Mouse (Mus musculus) liver, embryonic 11.5 days (tissue): ENCODE results near the gene 4933405L10Rik. TPM values are rescaled to one million over a fixed set of nuclear protein-coding genes. Genes with fewer than 3 reads are reported as not detected.

Experiments
- ATAC-seq: fragments of 200-750 bp; cut with Nextera tagmentation; replicated peaks from 2 replicates; pipeline ENCODE4 v1.8.0; 2017; ENCODE audit warnings: moderate number of reproducible peaks, mild to moderate bottlenecking, moderate TSS enrichment, moderate library complexity; ENCODE audit not compliant: low FRiP score
- DNase-seq: peaks from one replicate; pipeline ENCODE4 v3.0.0-alpha.2; 2017; ENCODE audit warnings: low spot score
- H3K27ac ChIP-seq: fragments of 300-500 bp; sonication (generic); 2 replicates; pipeline ENCODE4 v1.5.1; 2014; ENCODE audit warnings: mild to moderate bottlenecking, low read depth, low read length, control low read depth
- H3K27me3 ChIP-seq: fragments of 300-500 bp; sonication (generic); replicated peaks from 2 replicates; pipeline ENCODE4 v1.6.1; 2014; ENCODE audit warnings: low read length, mixed read lengths; ENCODE audit not compliant: control insufficient read depth, insufficient read depth
- H3K36me3 ChIP-seq: fragments of 300-500 bp; sonication (generic); 2 replicates; pipeline ENCODE4 v1.6.1; 2014; ENCODE audit warnings: mild to moderate bottlenecking, low read length, moderate library complexity, mixed read lengths; ENCODE audit not compliant: control insufficient read depth, insufficient read depth
- H3K4me1 ChIP-seq: fragments of 300-500 bp; sonication (generic); replicated peaks from 2 replicates; pipeline ENCODE4 v1.6.1; 2014; ENCODE audit warnings: low read length, mixed read lengths; ENCODE audit not compliant: control insufficient read depth, insufficient read depth
- H3K4me2 ChIP-seq: fragments of 300-500 bp; sonication (generic); 2 replicates; pipeline ENCODE4 v1.6.1; 2014; ENCODE audit warnings: mild to moderate bottlenecking, control low read depth, moderate library complexity
- H3K4me3 ChIP-seq: fragments of 300-500 bp; sonication (generic); 2 replicates; pipeline ENCODE4 v1.5.1; 2014; ENCODE audit warnings: low read depth, low read length, control low read depth
- H3K9ac ChIP-seq: fragments of 300-500 bp; sonication (generic); 2 replicates; pipeline ENCODE4 v1.6.1; 2014; ENCODE audit warnings: low read depth, low read length, control low read depth
- H3K9me3 ChIP-seq: fragments of 300-500 bp; sonication (generic); 2 replicates; pipeline ENCODE4 v1.6.1; 2016; ENCODE audit warnings: low read length, inconsistent platforms, mixed read lengths; ENCODE audit not compliant: control insufficient read depth
- WGBS: fragments of 180-500 bp; shearing (Covaris S2); extraction: QIAGEN DNeasy Blood & Tissue Kit; methylation state at CpG from one replicate; pipeline ENCODE4 v1.1.7; 2014; 5-methylcytosine and 5-hydroxymethylcytosine counted together
- polyA plus RNA-seq: library from polyadenylated mRNA; unstranded; fragments of >200 nt; fragmentation: Nextera tagmentation; extraction: Ambion mirVana; gene quantifications from 2 replicates; pipeline ENCODE4 v1.2.1, GENCODE M21; 2014

The 4933405L10Rik gene
- polyA plus RNA-seq, 1 experiment from 2014 or later = 0.26 TPM

- no peak overlapping the region for H3K4me2 ChIP-seq
- no peak overlapping the region for H3K9ac ChIP-seq
- no peak overlapping the region for H3K27ac ChIP-seq
- H3K36me3 ChIP-seq = peaks cover 8% of the 10 kb centered on the region
- H3K4me1 ChIP-seq = peaks cover 28% of the 10 kb centered on the region
- ATAC-seq = no peak
- no peaks in the 10 kb centered on the region for H3K27me3 ChIP-seq
- WGBS = 92% methylated on average over 34 of the region's 34 CpGs
- H3K9me3 ChIP-seq = no peaks in the 10 kb centered on the region
- no peak for DNase-seq
- no peak overlapping the region for H3K4me3 ChIP-seq
Observed at GRCm38 (mm10) chr8:105704146-105704812, 3.2 kb upstream of the 4933405L10Rik start.

DNA sequence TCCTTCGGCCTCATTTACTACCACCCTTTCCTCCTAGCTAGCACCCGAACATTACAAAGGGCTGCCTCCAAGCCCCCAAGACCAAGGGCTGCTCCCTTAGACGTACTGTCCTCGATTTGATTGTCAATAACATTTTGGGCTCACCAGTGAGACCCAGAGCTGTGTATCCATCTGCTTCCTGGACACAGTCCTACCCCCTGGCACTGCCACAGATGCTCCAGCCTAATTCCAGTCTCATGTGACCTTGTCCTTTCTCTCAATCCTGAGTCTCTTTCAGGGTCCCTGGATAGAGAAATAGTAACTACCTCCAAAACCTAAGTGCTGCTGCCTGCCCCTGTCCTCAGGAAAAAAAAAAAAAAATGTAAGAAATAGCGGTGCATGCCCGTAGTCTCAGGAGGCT is 2.5 kb upstream of the 4933405L10Rik start:
- Histone ChIP-seq H3K27me3 (no peaks in the 10 kb centered on the region), H3K4me3 (no peak overlapping the region), H3K36me3 (peaks cover 8% of the 10 kb centered on the region), H3K4me2 (no peak overlapping the region), H3K4me1 (peaks cover 25% of the 10 kb centered on the region), H3K27ac (no peak overlapping the region), H3K9me3 (no peaks in the 10 kb centered on the region), H3K9ac (no peak overlapping the region)
- 91% methylated on average over 6 of the region's 6 CpGs for WGBS
- DNase-seq (no peak), ATAC-seq (no peak)

- H3K4me1 ChIP-seq = peaks cover 21% of the 10 kb centered on the region
- no peaks in the 10 kb centered on the region for H3K27me3 ChIP-seq
- no peak for ATAC-seq
- H3K9ac ChIP-seq = peak overlapping the region; percentile 12; the same call in 1 of the 2 replicates
- H3K4me3 ChIP-seq = peak overlapping the region; percentile 82; the same call in 1 of the 2 replicates
- H3K27ac ChIP-seq = no peak overlapping the region
- peak overlapping the region; percentile 85 for H3K4me2 ChIP-seq
- DNase-seq = no peak
- WGBS = 84% methylated on average over 12 of the region's 12 CpGs
- no peaks in the 10 kb centered on the region for H3K9me3 ChIP-seq
- peaks cover 8% of the 10 kb centered on the region for H3K36me3 ChIP-seq
Observed at GRCm38 (mm10) chr8:105706426-105706825, 1.0 kb upstream of the 4933405L10Rik start.

GRCm38 (mm10) chr8:105708675-105709074 is 1.2 kb downstream of the 4933405L10Rik start:
- H3K4me2 ChIP-seq = no peak overlapping the region
- no peaks in the 10 kb centered on the region for H3K27me3 ChIP-seq
- H3K27ac ChIP-seq = no peak overlapping the region
- no peaks in the 10 kb centered on the region for H3K9me3 ChIP-seq
- no peak overlapping the region for H3K9ac ChIP-seq
- no peak for ATAC-seq
- DNase-seq = no peak
- H3K4me1 ChIP-seq = peaks cover 14% of the 10 kb centered on the region
- 90% methylated on average over 8 of the region's 8 CpGs for WGBS
- no peak overlapping the region for H3K4me3 ChIP-seq
- no peaks in the 10 kb centered on the region for H3K36me3 ChIP-seq

GRCm38 (mm10) chr8:105709317-105709716 is 1.9 kb downstream of the 4933405L10Rik start:
- no peak for ATAC-seq
- Histone ChIP-seq H3K9ac (no peak overlapping the region), H3K36me3 (no peaks in the 10 kb centered on the region), H3K9me3 (no peaks in the 10 kb centered on the region), H3K27me3 (no peaks in the 10 kb centered on the region), H3K4me3 (no peak overlapping the region), H3K4me1 (peaks cover 14% of the 10 kb centered on the region), H3K4me2 (no peak overlapping the region), H3K27ac (no peak overlapping the region)
- WGBS = 83% methylated on average over 12 of the region's 14 CpGs
- DNase-seq = no peak

DNA sequence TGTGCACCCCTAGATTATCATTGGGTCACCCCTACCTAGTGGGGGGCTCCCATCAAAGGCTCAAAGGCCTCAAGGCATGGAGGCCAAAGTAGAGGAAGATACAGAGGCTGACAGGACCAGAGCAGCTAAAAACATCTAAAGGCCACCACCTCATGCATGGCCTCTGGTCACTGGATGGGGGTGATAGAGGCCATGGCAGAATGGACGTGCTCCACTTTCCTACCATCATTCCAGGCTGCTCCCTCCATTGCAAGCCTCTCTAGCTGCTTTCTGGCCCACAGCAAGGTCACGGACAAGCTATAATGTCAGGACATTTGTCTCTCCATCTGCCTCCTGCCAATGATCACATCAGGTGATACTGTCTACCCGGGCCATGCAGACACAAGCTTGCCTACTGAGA is 4.8 kb downstream of the 4933405L10Rik start:
- Histone ChIP-seq H3K27ac (no peak overlapping the region), H3K9me3 (no peaks in the 10 kb centered on the region), H3K36me3 (no peaks in the 10 kb centered on the region), H3K4me2 (no peak overlapping the region), H3K27me3 (no peaks in the 10 kb centered on the region), H3K9ac (no peak overlapping the region), H3K4me1 (peaks cover 4% of the 10 kb centered on the region; the same call in 1 of the 2 replicates), H3K4me3 (no peak overlapping the region)
- ATAC-seq = no peak
- WGBS = 73% methylated on average over 3 of the region's 3 CpGs
- no peak for DNase-seq

DNA sequence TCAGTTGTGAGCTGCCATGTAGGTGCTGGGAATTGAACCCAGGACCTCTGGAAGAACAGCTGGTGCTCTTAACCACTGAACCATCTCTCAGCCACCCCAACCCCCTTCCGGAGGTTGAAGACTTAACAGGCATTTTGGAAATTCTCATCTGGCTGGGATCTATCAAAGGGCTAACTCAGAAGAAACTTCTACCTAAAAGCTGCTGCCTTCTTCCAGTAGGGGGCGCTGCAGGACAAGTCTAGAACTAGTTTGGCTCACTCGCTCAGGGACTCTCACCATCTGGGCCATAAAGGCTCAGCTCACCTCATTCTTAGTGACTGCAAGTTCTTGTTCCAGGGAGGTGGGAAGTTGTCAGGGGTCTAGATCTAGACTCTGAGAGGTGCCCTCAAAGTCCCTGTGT is 6.7 kb downstream of the 4933405L10Rik start:
- peak; percentile 80 for DNase-seq

GRCm38 (mm10) chr8:105715042-105715441 is 7.6 kb downstream of the 4933405L10Rik start:
- H3K9ac ChIP-seq = no peak overlapping the region
- no peak for DNase-seq
- WGBS = 73% methylated on average over 6 of the region's 6 CpGs

More for the DNA sequence above, 6.7 kb downstream of the 4933405L10Rik start:
- H3K9me3 ChIP-seq = no peaks in the 10 kb centered on the region
- no peak overlapping the region for H3K27ac ChIP-seq
- peak; percentile 65; the same call in 1 of the 2 replicates for ATAC-seq
- no peaks in the 10 kb centered on the region for H3K36me3 ChIP-seq
- no peak overlapping the region for H3K4me3 ChIP-seq
- WGBS = 7% methylated on average over 3 of the region's 3 CpGs
- H3K9ac ChIP-seq = no peak overlapping the region
- H3K4me1 ChIP-seq = no peaks in the 10 kb centered on the region
- H3K4me2 ChIP-seq = no peak overlapping the region
- no peaks in the 10 kb centered on the region for H3K27me3 ChIP-seq

GRCm38 (mm10) chr8:105716302-105716945 is 9.0 kb downstream of the 4933405L10Rik start:
- H3K27ac ChIP-seq = no peak overlapping the region
- 86% methylated on average over 15 of the region's 15 CpGs for whole genome bisulfite sequencing
- H3K4me1 ChIP-seq = no peaks in the 10 kb centered on the region
- H3K9me3 ChIP-seq = no peaks in the 10 kb centered on the region
- DNase-seq = no peak
- no peak overlapping the region for H3K4me3 ChIP-seq
- ATAC-seq = no peak
- H3K27me3 ChIP-seq = no peaks in the 10 kb centered on the region
- H3K9ac ChIP-seq = no peak overlapping the region
- no peak overlapping the region for H3K4me2 ChIP-seq
- no peaks in the 10 kb centered on the region for H3K36me3 ChIP-seq

More at GRCm38 (mm10) chr8:105715042-105715441, 7.6 kb downstream of the 4933405L10Rik start:
- Histone ChIP-seq H3K27me3 (no peaks in the 10 kb centered on the region), H3K36me3 (no peaks in the 10 kb centered on the region), H3K4me1 (no peaks in the 10 kb centered on the region), H3K27ac (no peak overlapping the region), H3K4me2 (no peak overlapping the region), H3K9me3 (no peaks in the 10 kb centered on the region), H3K4me3 (no peak overlapping the region)
- no peak for ATAC-seq
